Mouse (Mus musculus) hematopoietic stem cell, adult 5-6 weeks (primary cell): ENCODE data around the gene Gm973. TPM values are rescaled to one million over a fixed set of nuclear protein-coding genes. Genes with fewer than 3 reads are reported as not detected.
"Not testable (repeated sequence)": the region's sequence is repeated elsewhere in the genome, so short reads cannot be mapped to it uniquely, and the experiment has no call there.

Source experiments
- ATAC-seq, 2 experiments: fragments of 125-278 bp in 1 of 2; replicated peaks in 1 of 2; 2 replicates each; pipeline ENCODE4 v1.8.0; 2016 to 2017; ENCODE audit warnings: inconsistent platforms in 2 of 2, mild to moderate bottlenecking in 2 of 2, moderate number of reproducible peaks in 2 of 2, low read depth in 1 of 2, moderate TSS enrichment in 1 of 2; ENCODE audit not compliant: low FRiP score in 2 of 2, poor library complexity in 2 of 2, severe bottlenecking in 2 of 2, insufficient read depth in 1 of 2, low TSS enrichment in 1 of 2
- total RNA-seq: library from RNA; stranded (forward); fragments of 172-1452, 232-1000 nt; gene quantifications from 2 replicates; pipeline ENCODE4 v1.2.3, GENCODE M21; 2017

Gm973 gene
- total RNA-seq, 1 experiment from 2014 or later = 20.3 TPM

DNA sequence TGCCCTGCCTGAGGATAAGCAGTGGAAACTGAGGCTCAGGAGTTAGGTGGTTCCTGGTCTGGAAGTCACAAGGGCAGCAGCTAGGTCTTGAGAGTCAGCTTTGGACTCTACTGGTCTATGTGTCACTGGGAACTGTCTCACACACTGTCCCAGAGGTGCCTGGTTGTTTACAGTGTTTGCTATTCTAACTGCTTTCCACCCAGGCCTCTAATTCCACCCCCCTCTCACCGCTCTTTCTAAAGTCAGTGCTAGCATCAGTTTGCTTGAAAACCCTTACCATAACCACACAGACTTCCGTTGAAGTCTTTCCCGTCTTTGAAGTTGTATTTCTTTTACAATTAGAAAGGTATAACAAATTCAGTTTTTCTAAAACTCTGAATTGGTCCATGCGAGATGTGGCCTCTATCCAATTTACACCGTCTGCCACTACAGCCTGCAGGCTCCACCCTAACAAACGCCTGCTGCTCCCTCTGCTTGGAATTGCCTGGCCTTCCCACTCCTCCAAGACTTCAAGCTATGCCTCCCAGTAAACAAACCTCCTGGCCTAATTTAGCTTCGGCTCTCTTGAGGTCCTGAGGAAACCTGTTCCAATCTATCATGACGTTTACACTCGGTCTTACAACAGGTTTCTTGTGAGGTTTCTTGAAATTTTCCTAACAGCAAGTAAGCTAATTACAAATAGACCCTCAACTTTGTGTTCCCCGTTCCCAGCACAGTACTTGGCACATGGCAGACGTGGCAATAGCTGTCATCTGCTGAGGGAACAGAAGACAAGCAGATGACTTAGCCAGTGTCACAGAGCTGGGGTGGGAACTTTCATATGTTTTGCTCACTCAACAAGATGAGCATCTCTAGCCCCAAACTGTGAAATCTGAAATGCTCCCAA, 86.7 kb downstream of the Gm973 start:
- no peak for ATAC-seq

DNA sequence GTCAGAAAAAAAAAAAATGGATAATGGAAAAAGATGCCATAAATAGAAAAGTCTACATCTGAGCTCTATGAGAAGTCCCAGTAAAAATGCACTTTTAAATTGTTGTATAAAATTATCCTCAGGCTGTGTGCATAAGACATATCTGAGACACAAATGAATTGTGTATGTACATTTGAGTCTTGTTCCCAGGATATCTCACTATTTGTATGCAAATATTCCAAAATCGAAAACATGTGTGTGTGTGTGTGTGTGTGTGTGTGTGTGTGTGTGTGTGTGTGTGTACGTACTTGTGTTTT, 87.3 kb downstream of the Gm973 start:
- no peak for ATAC-seq

DNA sequence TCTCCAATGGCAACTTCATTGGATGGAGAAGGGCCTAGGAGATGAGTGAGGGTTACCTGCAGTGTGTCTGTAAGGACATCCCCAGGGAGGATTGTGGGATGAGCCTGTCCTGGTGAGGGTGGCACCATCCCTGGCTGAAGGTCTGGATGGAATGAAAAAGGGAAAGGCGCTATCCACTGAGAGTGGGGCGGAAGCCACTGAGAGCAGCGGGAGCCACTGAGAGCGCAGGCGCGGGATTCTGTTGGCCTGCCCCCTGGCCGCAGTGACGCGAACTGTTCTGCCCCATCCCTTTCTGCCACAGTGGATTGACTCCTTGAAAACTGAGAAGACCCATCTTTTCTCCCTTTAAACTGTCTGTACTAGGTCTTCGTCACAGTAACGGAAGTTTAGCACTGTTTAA, 87.8 kb downstream of the Gm973 start:
- peak in 1 of 2 experiments; percentile 53; a peak in 2 of 4 replicates for ATAC-seq

DNA sequence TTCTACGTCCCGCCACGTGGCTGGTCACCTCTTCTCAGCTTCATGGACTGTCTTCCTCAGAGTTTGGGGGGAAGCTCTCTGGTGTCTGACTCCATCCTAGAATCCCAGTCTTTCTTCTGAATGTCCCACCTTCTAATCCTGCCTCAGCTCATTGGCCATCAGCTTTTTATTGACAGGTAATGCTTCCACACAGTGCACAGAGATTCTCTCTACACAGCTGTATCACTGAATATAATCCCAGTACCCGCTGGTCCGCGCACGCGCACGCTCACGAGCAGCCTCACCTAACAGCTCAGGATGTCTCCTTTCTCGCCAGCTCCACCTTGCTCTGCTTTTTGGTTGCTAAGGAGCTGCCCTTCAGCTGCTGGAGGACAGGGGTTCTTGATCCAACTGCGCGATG, 90.4 kb downstream of the Gm973 start:
- ATAC-seq = no peak

DNA sequence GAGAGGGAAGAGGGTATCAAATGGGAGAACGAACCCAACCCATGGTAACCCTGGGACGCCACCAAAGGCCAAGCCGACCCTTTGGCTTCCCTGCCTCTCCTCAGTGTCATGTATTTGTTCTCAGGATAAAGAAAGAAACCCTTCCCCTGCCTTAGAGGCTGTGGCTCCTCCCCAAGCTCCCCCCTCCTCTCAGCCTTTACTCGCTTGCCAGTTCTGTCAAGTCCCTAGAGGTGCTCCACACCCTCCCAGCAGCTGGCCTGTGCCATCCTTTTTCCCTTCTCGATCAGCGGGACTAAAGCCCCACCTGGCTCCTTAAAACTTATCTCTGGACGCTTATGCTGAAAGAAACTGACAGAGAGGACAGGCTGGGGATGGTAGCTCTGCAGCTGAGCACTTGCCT, 91.0 kb downstream of the Gm973 start:
- ATAC-seq = no peak

DNA sequence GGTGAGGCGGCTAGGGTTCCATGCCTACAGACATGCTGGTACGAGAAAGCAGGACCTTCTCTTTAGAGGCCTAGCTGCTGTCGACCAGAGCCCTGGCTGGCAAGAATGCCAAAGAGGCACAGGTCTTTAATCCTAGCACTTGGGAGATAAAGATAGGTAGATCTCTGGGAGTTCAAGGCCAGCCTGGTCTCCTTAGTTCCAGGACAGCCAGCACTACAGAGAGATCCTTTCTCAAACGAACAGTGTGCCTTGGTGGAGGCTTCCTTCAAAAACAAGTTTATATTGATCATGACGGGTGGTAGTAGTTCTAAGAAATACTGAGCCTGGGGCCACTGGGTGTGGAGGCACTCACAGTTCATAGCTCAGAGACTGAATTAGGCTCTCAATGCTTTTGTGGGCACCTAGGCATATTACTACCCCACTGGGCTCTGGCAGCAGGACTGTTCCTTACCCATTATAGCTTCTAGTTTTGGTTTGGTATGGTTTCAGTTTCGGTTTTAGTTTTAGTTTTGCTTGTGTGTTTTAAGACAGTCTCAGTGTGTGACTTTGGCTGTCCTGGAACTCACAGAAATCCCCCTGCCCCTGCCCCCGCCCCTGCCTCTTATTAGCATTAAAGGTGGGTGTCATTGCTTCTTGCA, 92.2 kb downstream of the Gm973 start:
- ATAC-seq = peak in 1 of 2 experiments; percentile 56; a peak in 3 of 4 replicates

DNA sequence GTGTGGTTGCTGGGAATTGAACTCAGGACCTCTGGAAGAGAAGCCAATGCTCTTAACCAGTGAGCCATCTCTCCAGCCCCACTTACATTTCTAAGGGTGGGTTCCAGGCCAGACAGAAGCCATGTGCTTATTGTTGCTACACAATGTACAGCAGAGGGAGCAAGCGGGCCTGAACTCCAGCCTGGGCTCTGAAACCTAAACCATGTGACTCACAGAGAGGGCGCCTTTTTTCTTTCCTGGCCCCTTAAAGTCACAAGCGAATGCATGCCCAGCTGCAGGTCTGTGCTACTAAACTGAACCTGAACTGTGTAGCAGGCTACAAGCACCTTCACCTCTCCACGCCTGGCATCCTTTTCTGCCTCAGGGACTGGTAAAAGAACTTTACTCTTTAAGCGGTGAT, 92.9 kb downstream of the Gm973 start:
- no peak for ATAC-seq

DNA sequence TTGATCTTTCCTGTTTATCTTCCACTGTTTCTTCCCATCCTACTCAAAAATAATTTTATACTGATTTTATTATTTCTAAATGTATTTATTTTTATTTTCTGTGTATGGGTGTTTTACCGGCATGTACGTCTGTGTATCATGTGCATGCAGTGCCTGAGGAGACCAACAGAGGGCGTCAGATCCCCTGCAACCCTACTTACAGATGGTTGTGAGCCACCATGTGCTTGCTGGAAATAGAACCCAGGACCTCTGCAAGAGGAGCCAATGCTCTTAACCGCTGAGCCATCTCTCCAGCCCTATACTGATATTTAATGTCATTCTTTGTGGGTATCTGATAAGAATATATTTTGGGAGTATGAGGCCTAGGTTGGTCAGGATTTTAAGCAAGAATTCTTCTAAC, 93.4 kb downstream of the Gm973 start:
- no peak for ATAC-seq

DNA sequence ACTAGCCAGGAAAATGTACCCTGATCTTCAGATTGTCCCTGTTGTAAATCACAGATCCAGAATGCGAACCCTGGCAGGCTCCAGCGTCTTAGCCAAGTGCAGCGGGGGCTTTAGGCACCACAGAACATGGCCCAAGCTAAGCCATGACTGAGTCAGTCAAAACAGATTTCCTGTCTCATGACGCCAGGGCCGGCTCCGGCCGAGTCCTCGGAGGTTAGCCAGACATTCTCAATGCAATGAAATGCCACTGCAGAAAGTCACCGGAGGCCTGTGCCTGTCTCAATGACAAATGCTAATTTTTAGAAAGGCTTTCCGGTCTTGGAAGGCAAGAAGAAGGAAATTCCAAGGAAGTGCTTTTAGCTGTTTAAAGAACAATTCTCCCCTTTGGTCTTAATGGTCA, 93.8 kb downstream of the Gm973 start:
- ATAC-seq = no peak

DNA sequence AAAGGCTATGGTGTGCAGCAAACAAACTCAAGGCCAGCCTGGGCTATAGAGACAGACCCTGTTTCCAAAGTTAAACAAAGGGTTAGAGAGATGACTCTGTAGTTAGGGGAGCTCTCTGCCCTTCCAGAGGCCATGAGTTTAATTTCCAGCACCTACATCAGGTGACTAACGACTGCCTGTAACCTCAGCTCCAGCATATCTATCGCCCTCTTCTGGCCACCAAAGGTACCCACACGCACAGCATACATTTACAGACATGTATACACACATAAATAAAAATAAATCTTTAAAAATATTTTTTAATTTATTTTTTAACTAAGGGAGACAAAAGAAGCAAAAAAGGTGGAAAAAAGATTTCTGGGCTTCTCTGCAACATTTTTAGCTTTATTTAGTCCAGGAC, 94.9 kb downstream of the Gm973 start:
- no peak for ATAC-seq

DNA sequence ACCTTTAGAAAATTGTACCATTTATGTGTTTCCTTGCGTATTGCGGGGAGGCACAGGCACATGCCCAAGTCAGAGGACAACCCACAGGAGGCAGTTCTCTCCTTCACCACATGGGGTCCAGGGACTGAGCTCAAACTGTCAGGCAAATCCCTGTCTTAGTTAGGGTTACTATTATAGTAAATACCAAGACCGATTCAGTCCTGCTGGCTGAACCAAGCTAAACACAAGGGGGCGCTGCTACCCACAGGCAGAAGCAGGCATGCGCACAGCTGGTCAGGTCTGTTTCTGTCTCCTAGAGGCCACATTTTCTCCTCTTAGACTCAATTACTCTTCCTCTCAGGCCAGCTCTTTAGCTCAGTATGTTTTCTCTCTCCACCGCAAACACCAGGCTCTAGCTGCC, 97.7 kb downstream of the Gm973 start:
- ATAC-seq = peak; percentile 32 to 56; a peak in 3 of 4 replicates

DNA sequence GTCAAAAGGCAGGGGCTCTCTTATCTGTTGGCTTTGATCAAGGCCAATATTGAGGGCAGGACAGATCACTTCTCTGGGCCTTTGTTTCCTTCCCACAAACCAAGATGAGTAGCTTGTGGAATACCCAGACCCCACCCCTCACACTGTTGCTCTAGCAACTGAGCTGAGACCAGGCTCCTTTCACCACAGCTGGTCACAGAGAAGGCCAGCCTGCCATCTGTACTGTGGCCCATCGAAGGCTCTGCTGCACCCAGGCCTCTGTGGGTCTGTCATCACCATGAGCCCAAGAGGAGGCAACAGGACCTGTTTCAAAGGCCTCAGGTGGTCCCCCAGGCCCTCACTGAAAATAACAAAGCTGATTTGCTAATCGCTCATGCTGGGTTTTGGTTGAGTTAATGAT, 99.0 kb downstream of the Gm973 start:
- ATAC-seq = no peak

DNA sequence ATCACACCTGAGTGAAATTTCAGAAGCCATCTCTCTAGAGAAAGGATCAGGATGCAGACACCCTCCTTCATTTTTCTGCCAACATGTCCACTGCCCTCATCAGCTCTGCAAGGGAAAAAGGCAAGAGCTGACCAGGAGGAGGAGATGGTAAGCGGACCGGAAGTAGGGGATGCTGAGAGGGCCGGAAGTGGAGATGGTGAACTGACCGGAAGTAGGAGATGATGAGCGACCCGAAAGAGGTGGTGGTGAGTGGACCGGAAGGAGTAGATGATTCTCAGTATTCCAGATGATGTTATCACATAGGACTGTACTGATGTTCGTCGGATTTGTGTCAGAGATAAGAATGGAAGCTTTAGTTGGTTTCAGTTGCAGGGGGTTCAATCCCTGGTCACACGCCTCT, 103.1 kb downstream of the Gm973 start:
- ATAC-seq = no peak

DNA sequence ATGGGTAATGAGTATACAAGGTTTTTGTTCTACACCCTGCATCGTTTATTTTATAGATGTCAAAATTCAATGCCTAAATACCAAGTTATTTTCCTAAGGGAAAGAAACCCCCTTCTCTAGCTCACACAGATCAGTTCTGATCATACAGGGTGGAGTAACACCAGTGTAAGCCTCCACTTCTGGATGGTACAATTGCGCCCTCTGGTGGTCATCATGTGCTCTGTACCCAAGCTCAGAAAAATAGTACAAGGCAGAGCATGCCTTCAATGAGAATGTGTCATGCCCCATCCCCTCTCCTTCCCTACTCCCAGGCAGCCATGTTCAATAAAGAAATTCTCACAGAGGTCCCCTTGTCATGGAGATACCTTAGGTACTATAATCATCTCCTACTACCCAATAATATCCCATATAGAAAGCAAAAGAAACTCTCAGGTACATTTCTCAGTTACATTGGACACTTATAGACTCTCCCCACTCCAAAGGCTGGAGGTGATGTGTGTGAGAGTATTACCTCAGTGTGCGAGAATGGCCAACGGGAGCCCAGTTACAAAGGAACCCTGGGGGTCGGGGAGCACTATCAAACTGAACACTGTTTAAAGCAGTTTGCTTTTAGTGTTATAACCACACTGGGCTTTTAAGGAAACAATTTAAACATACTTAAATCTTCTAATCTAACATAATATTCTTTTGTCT, 107.4 kb downstream of the Gm973 start:
- ATAC-seq = peak; percentile 71 to 90

DNA sequence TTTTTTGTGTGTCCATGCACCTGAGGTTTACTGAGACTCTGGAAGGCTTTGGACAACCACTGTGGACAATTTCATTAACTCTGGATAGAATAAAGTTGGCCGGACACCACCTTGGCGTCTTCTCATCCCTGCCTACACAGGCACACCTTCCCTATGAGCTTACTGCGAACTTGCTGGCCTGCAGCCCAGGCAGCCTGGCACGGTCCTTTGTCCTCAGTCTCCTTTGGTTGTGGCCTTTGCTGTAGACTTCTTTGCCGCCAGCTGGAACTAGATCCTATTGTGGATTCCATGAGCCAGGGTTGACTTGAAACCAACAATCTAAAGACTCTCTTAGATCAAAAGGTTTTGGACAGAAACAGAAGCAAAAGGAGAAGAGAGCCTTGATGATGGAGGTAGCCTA, 109.3 kb downstream of the Gm973 start:
- no peak for ATAC-seq

DNA sequence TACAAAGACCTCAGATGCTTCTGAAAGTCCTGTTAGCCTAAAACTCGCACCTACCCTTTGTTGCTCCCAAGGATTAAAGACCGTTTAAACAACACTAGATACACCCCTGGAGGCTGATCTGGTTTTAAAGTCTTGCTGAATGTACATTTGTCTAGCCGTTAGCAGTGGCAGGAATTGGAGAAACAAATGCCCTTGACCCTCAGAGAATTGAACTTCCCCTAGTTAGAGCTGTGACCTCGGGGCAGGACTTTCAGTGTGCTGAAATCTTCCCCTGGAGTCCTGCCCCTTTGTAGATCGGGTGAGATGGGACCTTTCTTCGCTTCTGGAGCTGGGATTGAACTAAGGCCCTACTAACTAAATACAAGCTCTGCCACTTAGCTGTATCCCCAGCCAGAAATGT, 113.1 kb downstream of the Gm973 start:
- no peak for ATAC-seq

DNA sequence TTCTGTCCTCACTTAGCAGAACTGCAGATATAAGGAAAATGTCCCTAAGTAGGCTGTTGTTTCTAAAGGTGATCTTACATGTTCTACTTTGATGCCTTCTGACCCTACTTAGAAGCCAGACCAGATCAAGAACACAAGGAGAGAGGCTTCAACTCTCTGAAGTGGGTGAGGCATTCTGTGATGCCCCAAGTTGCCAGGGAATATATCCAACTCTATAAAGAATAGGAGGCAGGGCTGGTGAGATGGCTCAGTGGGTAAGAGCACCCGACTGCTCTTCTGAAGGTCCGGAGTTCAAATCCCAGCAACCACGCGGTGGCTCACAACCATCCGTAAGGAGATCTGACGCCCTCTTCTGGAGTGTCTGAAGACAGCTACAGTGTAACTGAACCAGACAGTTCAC, 114.3 kb downstream of the Gm973 start:
- ATAC-seq = not testable (repeated sequence)

DNA sequence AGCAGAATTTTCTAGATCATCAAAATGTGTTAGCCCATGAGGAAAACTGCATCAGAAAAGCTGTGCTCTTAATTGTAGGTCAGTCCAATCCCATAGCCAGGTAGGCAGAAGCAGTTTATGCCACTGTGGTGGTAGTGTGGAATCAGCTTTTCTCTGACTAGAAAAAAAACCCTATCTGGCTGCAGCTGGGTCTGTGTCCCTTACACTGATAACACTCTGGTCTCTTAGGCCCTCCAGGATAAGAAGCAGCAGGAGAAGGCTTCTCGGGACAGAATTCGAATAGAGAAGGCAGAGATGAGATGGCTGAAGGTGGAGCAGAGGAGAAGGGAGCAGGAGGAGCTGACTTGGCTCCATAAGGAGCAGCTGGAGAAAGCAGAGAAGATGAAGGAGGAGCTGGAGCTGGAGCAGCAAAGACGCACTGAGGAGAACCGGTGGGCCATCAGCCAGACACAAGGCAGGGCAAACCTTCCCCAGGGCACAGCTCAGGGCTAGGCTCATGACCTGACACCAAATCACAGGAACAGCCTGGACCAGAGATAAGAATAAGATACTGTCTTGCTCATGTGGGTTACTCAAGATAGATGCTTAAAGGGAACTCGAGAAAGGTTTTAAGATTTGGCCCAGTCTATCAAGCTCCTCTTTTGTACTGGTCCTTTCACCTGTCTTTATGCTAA, 116.1 kb downstream of the Gm973 start:
- no peak for ATAC-seq
